Mouse (Mus musculus) retina, postnatal 1 day (tissue): ENCODE results near the gene Zfp423.

Experiments used
- DNase-seq: peaks from one replicate; pipeline ENCODE4 v3.0.0-alpha.2; 2012

Zfp423 gene

DNA sequence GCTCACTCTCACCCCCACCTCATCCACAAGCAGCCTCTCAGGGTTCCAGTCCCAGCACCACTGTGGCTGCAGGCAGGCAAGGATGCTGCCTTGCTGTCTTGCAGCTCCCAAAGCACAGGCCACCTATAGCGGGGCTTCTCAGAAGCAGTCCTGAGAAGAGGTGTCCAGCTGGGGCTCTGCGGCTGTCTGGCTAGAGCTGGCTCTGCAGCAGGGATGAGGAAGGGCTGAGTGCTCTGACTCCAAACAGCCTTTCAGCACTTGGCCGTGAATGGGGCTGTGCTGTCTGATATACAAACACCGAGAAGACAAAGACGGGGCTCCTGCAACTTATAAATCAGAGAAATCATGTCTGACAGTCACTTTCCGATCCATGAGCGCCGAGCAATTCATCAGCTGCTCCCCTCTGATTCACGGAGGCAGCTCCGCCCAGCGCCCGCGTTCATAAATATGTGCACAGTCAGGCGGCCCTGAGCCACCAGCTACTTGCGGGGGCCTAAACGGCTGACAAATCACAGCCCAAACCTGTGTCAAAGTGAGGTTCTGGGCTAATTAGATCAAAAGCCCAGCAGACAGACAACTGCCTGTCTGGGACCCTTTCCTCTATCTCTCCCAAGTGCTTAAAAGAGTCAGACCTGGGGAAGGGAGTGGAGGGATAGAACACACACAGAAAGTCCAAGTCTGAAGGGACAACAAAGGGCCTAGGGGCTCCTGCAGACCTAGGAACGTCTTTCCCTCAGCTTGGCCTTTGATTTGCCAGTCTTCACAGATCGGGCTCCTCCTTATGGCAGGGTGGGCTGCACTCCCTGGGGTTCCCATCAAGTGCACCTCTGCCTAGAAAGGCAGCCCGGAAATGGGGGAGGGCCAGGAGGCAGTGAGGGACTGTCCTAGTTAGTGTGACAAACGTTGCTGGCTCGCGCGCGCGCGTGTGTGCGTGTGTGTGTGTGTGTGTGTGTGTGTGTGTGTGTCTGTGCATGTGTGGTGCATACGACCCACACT, 269.0 kb downstream of the Zfp423 start:
- peak; percentile 76 for DNase-seq

- peak; percentile 49 for DNase-seq
Measured at GRCm38 (mm10) chr8:87689192-87689591, 270.2 kb downstream of the Zfp423 start.

GRCm38 (mm10) chr8:87688348-87688747, 271.0 kb downstream of the Zfp423 start:
- DNase-seq: no peak

GRCm38 (mm10) chr8:87686986-87687698, 272.3 kb downstream of the Zfp423 start:
- DNase-seq: peak; percentile 70

- no peak for DNase-seq
Measured at GRCm38 (mm10) chr8:87686026-87686425, 273.4 kb downstream of the Zfp423 start.

DNA sequence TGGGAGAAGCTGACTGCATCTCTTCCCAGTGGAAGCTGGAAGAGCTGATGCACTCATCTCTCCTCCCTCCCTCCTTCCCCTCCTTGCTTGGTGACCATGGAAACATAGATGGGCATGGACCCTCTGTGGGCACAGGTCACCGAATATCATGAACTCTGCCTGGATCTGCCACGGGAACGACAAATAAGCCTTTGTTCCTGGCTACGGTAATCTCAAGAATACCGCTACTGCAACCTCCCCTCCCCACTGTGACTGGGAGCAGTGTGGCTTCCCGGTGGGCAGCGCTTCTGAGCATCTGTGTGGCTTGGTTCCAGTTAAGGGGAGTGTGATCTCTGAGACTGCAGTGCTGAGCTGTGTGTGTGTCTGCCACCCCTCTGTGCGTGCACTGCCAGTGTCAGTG, 274.0 kb downstream of the Zfp423 start:
- DNase-seq: peak; percentile 56

GRCm38 (mm10) chr8:87682066-87682465, 277.3 kb downstream of the Zfp423 start:
- no peak for DNase-seq

DNA sequence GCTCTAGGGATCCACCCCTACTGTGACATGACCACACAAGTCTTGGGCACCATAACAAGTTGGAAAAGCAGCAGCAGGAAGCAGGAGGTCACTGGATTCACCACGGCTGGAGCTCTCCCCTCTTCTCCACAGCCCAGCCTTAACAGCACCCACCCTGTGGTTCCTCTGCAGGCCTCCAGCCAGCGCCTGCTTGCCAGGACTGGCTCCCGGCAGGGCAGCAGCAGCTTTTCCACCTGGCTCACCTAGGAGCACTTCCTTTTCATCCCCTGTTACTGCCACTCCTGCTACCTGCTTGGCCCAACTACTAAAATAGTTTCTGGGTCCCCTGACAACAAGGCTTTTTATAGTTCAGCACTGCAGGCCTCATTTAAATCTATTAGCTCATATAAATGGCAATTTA, 279.4 kb downstream of the Zfp423 start:
- DNase-seq: no peak

- DNase-seq: peak; percentile 51
Measured at GRCm38 (mm10) chr8:87679431-87680003, 279.9 kb downstream of the Zfp423 start.

GRCm38 (mm10) chr8:87675411-87675810, 284.0 kb downstream of the Zfp423 start:
- DNase-seq: peak; percentile 38

DNA sequence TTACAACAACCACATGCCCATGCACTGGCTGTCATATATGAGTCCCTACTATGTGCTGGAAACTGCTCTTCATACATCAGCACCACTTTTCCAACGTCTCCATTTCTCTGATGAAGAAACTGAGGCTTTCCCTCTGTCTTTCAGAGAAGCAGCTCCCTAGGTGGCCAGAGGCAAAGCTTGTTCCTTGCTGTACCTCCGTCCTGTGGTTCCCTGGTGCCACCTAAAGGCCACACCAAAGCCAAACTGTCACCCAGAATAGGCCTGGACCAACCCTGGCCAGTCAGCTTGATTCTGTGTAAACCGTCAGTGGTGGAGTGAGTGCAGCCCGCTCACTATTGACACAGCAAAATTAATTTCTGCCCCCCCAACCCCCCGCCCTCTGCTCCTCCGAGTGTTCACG, 285.2 kb downstream of the Zfp423 start:
- peak; percentile 27 for DNase-seq

- no peak for DNase-seq
Measured at GRCm38 (mm10) chr8:87672214-87672613, 287.2 kb downstream of the Zfp423 start.

- DNase-seq: peak; percentile 66
Measured at GRCm38 (mm10) chr8:87671209-87671970, 288.0 kb downstream of the Zfp423 start.

DNA sequence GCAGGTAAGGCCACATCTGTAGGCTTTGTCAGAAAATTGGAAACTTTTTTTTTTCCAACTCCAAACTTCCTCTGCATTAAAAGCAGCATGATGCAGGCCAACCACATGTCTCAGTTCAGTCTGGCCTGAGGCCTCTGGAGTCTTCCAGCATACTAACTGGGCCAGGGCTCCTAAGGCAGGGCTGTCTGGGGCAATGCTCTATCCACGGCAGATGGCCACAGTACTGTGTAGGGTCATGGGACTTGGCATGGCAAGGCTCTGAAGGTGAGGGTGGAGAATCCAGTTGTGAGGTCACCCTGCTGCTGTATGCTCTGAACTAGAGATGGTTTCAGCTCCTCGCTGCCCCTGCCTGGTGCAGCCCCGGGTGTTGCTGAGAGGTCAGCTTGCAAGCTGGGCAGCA, 289.2 kb downstream of the Zfp423 start:
- no peak for DNase-seq

DNA sequence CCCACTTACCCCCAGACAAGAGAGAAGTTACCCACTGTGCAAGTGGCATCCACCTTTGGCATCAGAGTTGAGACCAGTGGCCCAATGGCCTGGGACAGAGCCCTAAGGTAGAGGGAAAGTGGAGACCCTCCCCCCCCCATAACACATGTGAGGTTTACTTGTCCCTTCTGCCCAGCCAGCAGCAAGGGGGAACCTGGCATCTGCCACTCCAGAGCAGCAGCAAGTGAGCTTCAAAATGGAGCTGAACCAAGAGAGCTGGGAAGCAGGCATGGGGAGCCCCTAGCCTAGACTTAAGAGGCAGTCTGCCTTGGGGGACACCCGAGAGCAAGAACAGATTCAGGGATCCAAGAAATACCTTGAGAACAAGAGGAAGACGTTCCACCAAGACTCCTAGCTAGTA, 290.7 kb downstream of the Zfp423 start:
- DNase-seq: no peak

- no peak for DNase-seq
Measured at GRCm38 (mm10) chr8:87667914-87668643, 291.3 kb downstream of the Zfp423 start.

DNA sequence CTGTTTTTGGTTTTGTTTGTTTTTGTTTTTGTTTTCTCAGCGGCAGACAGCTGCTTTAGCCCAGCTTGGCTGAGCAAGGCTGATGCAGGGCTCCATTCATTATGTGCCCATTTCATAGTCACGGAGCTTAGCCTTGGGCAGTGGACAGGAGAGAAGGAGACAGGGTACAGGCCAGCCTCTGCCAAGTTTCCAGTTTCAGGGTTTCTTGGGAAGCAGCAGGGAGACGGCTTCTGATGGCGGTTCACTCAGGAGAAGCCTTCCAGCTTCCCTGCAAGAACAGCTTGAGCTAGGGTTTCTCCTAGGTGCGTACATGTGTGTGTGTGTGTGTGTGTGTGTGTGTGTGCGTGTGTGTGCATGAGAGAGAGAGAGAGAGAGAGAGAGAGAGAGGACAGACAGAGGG, 292.1 kb downstream of the Zfp423 start:
- DNase-seq: no peak

DNA sequence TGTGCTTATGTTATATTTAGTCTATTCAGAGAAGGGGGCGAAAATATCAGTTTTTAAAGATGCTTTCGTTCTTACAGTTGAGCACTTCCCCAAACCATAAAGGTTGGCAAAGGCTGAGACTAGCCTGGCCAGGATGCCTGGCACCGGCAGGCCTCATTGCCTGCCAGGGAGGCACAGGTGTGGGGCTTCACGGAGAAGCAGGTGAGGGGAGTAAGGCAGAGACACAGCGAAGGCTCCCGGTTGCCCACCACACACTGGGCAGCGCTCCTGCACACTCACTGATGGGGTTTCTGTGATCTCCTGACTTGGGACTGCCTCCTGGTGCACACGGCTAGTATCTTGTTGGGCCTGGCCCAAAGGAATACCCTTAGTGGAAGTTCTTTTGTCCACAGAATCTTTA, 294.1 kb downstream of the Zfp423 start:
- DNase-seq: no peak

- DNase-seq: no peak
Measured at GRCm38 (mm10) chr8:87664217-87664509, 295.2 kb downstream of the Zfp423 start.

GRCm38 (mm10) chr8:87663349-87664216, 295.8 kb downstream of the Zfp423 start:
- DNase-seq: peak; percentile 86

- peak; percentile 71 for DNase-seq
Measured at GRCm38 (mm10) chr8:87662811-87663341, 296.5 kb downstream of the Zfp423 start.
